Mouse (Mus musculus): ENCODE data around the gene Nat14.
"Not testable (repeated sequence)": the region's sequence is repeated elsewhere in the genome, so short reads cannot be mapped to it uniquely, and the experiment has no call there.

Gene Nat14

GRCm38 (mm10) chr7:4921824-4922482 is at the start of gene Nat14:
Nat14 (plus strand) TSS chr7:4922028.
- in situ Hi-C loops (cut with MboI) = no loop called here

GRCm38 (mm10) chr7:4876753-4877221 is 45.0 kb upstream of the Nat14 start, which contains the start of gene Isoc2a:
Isoc2a (plus strand) TSS chr7:4877153.
- in situ Hi-C loops (cut with MboI) = no loop called here

GRCm38 (mm10) chr7:4877226-4877625 is 44.6 kb upstream of the Nat14 start:
- in situ Hi-C loops (cut with MboI) = no loop called here

GRCm38 (mm10) chr7:4878186-4878585 is 43.6 kb upstream of the Nat14 start:
- in situ Hi-C loops (cut with MboI) = no loop called here

- in situ Hi-C loops (cut with MboI) = not testable (repeated sequence)
These were observed 42.8 kb upstream of the Nat14 start for GRCm38 (mm10) chr7:4879036-4879435.

- in situ Hi-C loops (cut with MboI) = no loop called here
These were observed 35.1 kb upstream of the Nat14 start for GRCm38 (mm10) chr7:4886680-4887079.

GRCm38 (mm10) chr7:4895186-4895585 is 26.6 kb upstream of the Nat14 start:
- in situ Hi-C loops (cut with MboI) = no loop called here

GRCm38 (mm10) chr7:4898851-4899648 is 22.8 kb upstream of the Nat14 start:
- in situ Hi-C loops (cut with MboI) = no loop called here

GRCm38 (mm10) chr7:4899649-4900522 is 21.9 kb upstream of the Nat14 start:
- in situ Hi-C loops (cut with MboI) = no loop called here

GRCm38 (mm10) chr7:4900523-4900851 is 21.3 kb upstream of the Nat14 start:
- in situ Hi-C loops (cut with MboI) = no loop called here

- in situ Hi-C loops (cut with MboI) = no loop called here
These were observed 20.7 kb upstream of the Nat14 start for GRCm38 (mm10) chr7:4901171-4901570.

- in situ Hi-C loops (cut with MboI) = no loop called here
These were observed 19.4 kb upstream of the Nat14 start for GRCm38 (mm10) chr7:4902404-4902803.

GRCm38 (mm10) chr7:4906466-4906950 is 15.3 kb upstream of the Nat14 start, which contains the start of gene Gm36210:
Gm36210 (minus strand) TSS chr7:4906516.
- in situ Hi-C loops (cut with MboI) = no loop called here

- in situ Hi-C loops (cut with MboI) = no loop called here
These were observed 10.3 kb upstream of the Nat14 start for GRCm38 (mm10) chr7:4911561-4911960.

GRCm38 (mm10) chr7:4912248-4912647 is 9.6 kb upstream of the Nat14 start:
- in situ Hi-C loops (cut with MboI) = no loop called here

GRCm38 (mm10) chr7:4915007-4915665 is 6.7 kb upstream of the Nat14 start, which contains the start of gene Zfp628:
Zfp628 (plus strand) TSS chr7:4915217.
- in situ Hi-C loops (cut with MboI) = no loop called here

- in situ Hi-C loops (cut with MboI) = no loop called here
These were observed 6.0 kb upstream of the Nat14 start for GRCm38 (mm10) chr7:4915669-4916416.

GRCm38 (mm10) chr7:4917494-4917893 is 4.3 kb upstream of the Nat14 start:
- in situ Hi-C loops (cut with MboI) = no loop called here

- in situ Hi-C loops (cut with MboI) = no loop called here
These were observed 3.1 kb upstream of the Nat14 start for GRCm38 (mm10) chr7:4918681-4919080.

- in situ Hi-C loops (cut with MboI) = no loop called here
These were observed 2.7 kb upstream of the Nat14 start for GRCm38 (mm10) chr7:4919096-4919495.

- in situ Hi-C loops (cut with MboI) = no loop called here
These were observed 1.9 kb upstream of the Nat14 start for GRCm38 (mm10) chr7:4919971-4920370.

All from mature B cell (primary cell).